Mouse (Mus musculus) stomach, postnatal 0 days (tissue): ENCODE measurements around the gene Lrrfip2.

Experiments
- CTCF ChIP-seq: IDR thresholded peaks from 2 replicates; pipeline ENCODE4 v1.5.1; 2016; ENCODE audit warnings: antibody characterized with exemption, low read depth, mild to moderate bottlenecking, moderate library complexity
- EP300 ChIP-seq: optimal IDR thresholded peaks from 2 replicates; pipeline ENCODE3; 2016; ENCODE audit warnings: antibody characterized with exemption

DNA sequence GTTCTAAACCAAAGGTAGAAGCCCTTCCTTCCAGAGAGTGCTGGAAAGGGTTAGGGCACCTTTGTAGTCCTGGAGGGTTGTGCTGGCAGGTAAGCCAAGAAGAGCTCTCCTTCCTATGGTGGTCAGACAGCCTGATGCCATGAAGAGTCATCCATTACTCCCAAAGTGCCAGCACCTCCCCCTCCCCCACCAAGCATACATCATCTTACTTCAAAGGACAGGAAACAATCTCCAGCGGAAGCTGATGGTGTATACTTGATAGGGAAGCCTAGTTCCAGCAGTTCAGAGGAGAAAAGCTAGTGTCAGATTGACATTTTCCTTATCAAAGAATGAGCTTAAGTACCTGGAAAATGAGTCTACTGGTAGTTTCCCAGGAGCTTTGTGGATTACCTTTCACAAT lies 157.8 kb downstream of the Lrrfip2 start:
- TF ChIP-seq CTCF (no peak), EP300 (no peak)
